Mouse (Mus musculus): Measurements from ENCODE around the gene Fam83e.

Fam83e gene

GRCm38 (mm10) chr7:45742338-45742737, 21.3 kb downstream of the Fam83e start:
- no peak for DNase-seq

DNA sequence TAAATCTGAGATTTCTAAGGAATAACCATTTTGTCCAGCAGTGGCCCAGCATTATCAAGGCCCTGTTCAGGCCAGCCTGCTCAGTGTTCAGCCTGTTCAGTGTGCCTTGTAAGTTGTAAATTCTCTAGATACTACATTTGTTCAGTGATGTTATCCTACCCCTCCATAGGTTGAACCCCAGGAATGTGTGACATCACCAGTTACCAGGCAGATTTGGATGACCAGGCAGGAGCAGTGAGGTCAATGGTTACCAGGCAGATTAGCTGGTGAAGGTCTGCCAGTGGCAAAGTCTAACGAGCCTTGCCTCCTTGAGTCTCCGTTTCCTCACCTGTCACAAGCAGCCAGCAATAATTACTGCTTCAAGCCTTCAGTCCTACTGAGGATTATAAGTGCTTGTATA, 23.4 kb downstream of the Fam83e start:
- DNase-seq: peak; percentile 74 to 76

GRCm38 (mm10) chr7:45746518-45746917, 25.5 kb downstream of the Fam83e start:
- DNase-seq: no peak

DNA sequence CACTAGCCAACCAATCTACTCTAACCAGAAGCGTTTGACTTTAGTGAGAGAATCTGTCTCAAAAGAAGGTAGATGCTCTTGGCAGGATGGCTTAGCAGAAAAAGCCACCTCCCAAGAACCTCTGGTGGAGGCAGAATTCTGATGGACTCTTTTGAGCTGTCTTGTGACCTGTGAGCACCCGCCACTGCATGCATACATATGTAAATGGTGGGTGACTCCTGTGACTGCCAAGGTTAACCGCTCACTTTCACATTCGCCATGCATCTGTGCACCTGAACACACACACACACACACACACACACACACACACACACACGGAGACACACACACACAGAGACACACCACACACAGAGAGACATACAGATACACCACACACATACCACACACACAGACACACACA, 26.4 kb downstream of the Fam83e start:
- DNase-seq: no peak

- DNase-seq: peak in 1 of 2 experiments; percentile 30
Observed at GRCm38 (mm10) chr7:45748110-45748509, 27.1 kb downstream of the Fam83e start.

DNA sequence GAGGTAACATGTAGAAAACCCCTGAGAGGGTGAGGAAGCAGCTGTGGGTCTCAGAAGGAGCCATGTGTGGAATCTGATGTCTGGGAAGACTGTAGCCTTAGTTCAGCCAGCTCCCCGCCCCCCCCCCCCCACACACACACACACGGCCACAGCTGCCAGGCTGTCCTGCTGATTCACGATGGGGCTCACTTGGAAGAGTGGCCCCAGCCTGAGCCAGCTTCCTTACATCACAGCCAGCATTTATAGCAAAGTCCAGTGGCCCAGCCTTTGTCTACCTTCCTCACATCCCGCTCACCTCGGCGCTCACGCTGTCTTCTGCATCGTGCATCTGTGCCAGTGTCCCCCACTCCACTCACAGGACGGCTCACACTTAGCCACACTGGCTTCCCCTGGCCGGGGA, 28.4 kb downstream of the Fam83e start:
- DNase-seq: no peak

GRCm38 (mm10) chr7:45750162-45750561, 29.1 kb downstream of the Fam83e start:
- DNase-seq: peak; percentile 33 to 37

GRCm38 (mm10) chr7:45755703-45756102, 34.7 kb downstream of the Fam83e start:
- no peak for DNase-seq

GRCm38 (mm10) chr7:45759400-45759799, 38.4 kb downstream of the Fam83e start:
- peak; percentile 74 to 84 for DNase-seq

GRCm38 (mm10) chr7:45760151-45760550, 39.1 kb downstream of the Fam83e start:
- no peak for DNase-seq

DNA sequence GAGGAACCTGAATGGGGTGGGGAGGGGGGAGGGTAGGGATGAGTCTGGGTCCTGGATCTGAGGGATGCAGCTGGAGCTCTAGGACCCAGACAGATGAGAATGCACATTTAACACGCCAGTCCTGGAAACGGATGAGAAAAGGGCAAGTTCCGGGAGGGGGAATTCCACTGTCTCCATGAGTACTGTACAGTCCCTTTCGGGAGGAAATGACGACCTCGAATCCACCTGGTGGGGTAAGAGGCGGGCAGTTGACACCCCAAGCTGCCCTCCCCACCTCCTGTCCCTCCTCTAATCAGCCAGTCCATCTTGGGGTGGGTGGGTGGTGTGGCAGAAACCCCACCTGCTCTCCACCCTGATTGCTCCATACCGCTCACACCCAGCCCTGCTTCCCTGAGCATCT, 45.0 kb downstream of the Fam83e start:
- DNase-seq: no peak

GRCm38 (mm10) chr7:45766764-45767163, 45.8 kb downstream of the Fam83e start:
- no peak for DNase-seq

GRCm38 (mm10) chr7:45767500-45767899, 46.5 kb downstream of the Fam83e start:
- DNase-seq: no peak

- DNase-seq: peak in 1 of 2 experiments; percentile 32
Observed at GRCm38 (mm10) chr7:45770427-45771082, 49.5 kb downstream of the Fam83e start.

- no peak for DNase-seq
Observed at GRCm38 (mm10) chr7:45771101-45771500, 50.1 kb downstream of the Fam83e start.

- peak in 1 of 2 experiments; percentile 49 for DNase-seq
Observed at GRCm38 (mm10) chr7:45775237-45775636, 54.2 kb downstream of the Fam83e start.
